In the genomic region with DNA sequence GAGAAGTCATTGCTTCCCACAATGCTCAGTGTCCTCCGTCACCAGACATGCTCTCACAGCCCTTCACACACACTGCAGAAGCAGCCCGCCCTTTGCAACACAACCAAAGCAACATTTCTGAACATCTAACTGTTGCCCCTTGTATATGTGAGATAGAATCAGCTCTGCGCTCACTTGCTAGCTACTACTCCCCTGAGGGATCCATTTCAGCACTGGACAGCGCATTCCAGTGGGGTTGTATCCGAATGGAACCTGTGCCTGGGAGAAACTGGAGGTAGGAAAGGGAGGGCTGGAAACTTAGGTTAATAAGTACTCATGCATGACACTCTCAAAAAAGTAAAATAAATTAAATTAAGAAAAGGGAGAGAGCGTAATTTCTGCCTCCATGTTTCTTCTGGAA, we compare ENCODE assay signal across 11 mouse cellular contexts.
DNase-seq lines count a peak whose midpoint lies in the region; ATAC-seq and TF ChIP-seq lines count a peak whose summit lies in the region.
"Had no signal": no experiment of that assay in that cellular context is flagged by ENCODE, and none has a peak within 500 bp of the region (broad histone marks: within the 10 kb centered on the region; RNA-seq: fewer than 3 reads in every experiment).

No protein-coding gene starts in this region.

- 56% methylated on average over 6 of the region's 6 CpGs for WGBS in forebrain, embryonic 10.5 days
- WGBS in forebrain, postnatal 0 days = 59% methylated on average over 6 of the region's 6 CpGs
- 52% methylated on average over 6 of the region's 6 CpGs for WGBS in liver, embryonic 12.5 days (ENCODE audit: insufficient replicate concordance)

- H3K36me3 ChIP-seq in forebrain, embryonic 10.5 days (replicated peaks) = no peaks in the 10 kb centered on the region
- H3K36me3 ChIP-seq in forebrain, postnatal 0 days (ENCODE audit: insufficient read depth) = no peaks in the 10 kb centered on the region
- H3K36me3 ChIP-seq in liver, embryonic 12.5 days = no peaks in the 10 kb centered on the region
- H3K36me3 ChIP-seq: limb, embryonic 12.5 days; midbrain, embryonic 12.5 days had no signal

- H3K4me1 ChIP-seq in forebrain, embryonic 10.5 days = no peaks in the 10 kb centered on the region
- no peaks in the 10 kb centered on the region for H3K4me1 ChIP-seq in forebrain, postnatal 0 days (ENCODE audit: insufficient read depth)
- no peaks in the 10 kb centered on the region for H3K4me1 ChIP-seq in liver, embryonic 12.5 days
- H3K4me1 ChIP-seq: limb, embryonic 12.5 days; midbrain, embryonic 12.5 days had no signal

- no peak overlapping the region for H3K27ac ChIP-seq in forebrain, embryonic 10.5 days
- H3K27ac ChIP-seq in forebrain, postnatal 0 days (ENCODE audit: low read depth, low read length) = no peak overlapping the region
- H3K27ac ChIP-seq in liver, embryonic 12.5 days = no peak overlapping the region
- H3K27ac ChIP-seq: limb, embryonic 12.5 days; midbrain, embryonic 12.5 days had no signal

- no peaks in the 10 kb centered on the region for H3K27me3 ChIP-seq in forebrain, embryonic 10.5 days (ENCODE audit: poor library complexity, severe bottlenecking)
- no peaks in the 10 kb centered on the region for H3K27me3 ChIP-seq in forebrain, postnatal 0 days (ENCODE audit: insufficient read depth, low read length)
- no peaks in the 10 kb centered on the region for H3K27me3 ChIP-seq in liver, embryonic 12.5 days (replicated peaks)
- H3K27me3 ChIP-seq: limb, embryonic 12.5 days; midbrain, embryonic 12.5 days had no signal

- ATAC-seq in forebrain, postnatal 0 days = no peak
- no peak for ATAC-seq in liver, embryonic 12.5 days
- ATAC-seq in erythroid progenitor cell, adult 5-6 weeks (replicated peaks; ENCODE audit: low FRiP score, poor library complexity, severe bottlenecking) = no peak

- H3K9me3 ChIP-seq in forebrain, embryonic 10.5 days = no peaks in the 10 kb centered on the region
- H3K9me3 ChIP-seq in forebrain, postnatal 0 days (ENCODE audit: low read length) = no peaks in the 10 kb centered on the region
- H3K9me3 ChIP-seq in liver, embryonic 12.5 days (replicated peaks) = no peaks in the 10 kb centered on the region
- H3K9me3 ChIP-seq: limb, embryonic 12.5 days; midbrain, embryonic 12.5 days had no signal

- no peak for TF ChIP-seq POLR2A in brain, embryonic 14.5 days (IDR thresholded peaks at IDR 0.05; ENCODE audit: borderline replicate concordance, extremely low read depth, insufficient read depth, insufficient read length, poor library complexity, severe bottlenecking)

- no peak for TF ChIP-seq CTCF in forebrain, postnatal 0 days (IDR thresholded peaks at IDR 0.05; ENCODE audit: low read depth)
- no peak for TF ChIP-seq CTCF in brain, embryonic 14.5 days (IDR thresholded peaks at IDR 0.05; ENCODE audit: borderline replicate concordance, extremely low read depth, insufficient read depth, insufficient read length)

- H3K4me2 ChIP-seq in forebrain, postnatal 0 days (ENCODE audit: low read depth) = no peak overlapping the region
- no peak overlapping the region for H3K4me2 ChIP-seq in liver, embryonic 12.5 days
- H3K4me2 ChIP-seq: limb, embryonic 12.5 days; midbrain, embryonic 12.5 days had no signal

- DNase-seq in forebrain, embryonic 10.5 days (ENCODE audit: extremely low spot score, low spot score) = peak; percentile 33
- no peak for DNase-seq in forebrain, postnatal 0 days
- DNase-seq in liver = peak; percentile 24
- peak; percentile 27 for DNase-seq in brain, embryonic 14.5 days (ENCODE audit: low read depth)
- DNase-seq in ovary, postnatal 14 days (ENCODE audit: low spot score) = peak; percentile 21
- no peak for DNase-seq in left cerebral cortex, adult 9 months (ENCODE audit: low spot score in 2 of 2)
- DNase-seq: cerebellum, adult 9-10 months had no signal

- no peak overlapping the region for H3K9ac ChIP-seq in forebrain, postnatal 0 days
- H3K9ac ChIP-seq in liver, embryonic 12.5 days = no peak overlapping the region
- H3K9ac ChIP-seq: limb, embryonic 12.5 days; midbrain, embryonic 12.5 days had no signal

- no peak overlapping the region for H3K4me3 ChIP-seq in forebrain, embryonic 10.5 days
- no peak overlapping the region for H3K4me3 ChIP-seq in forebrain, postnatal 0 days (ENCODE audit: low read depth, low read length)
- no peak overlapping the region for H3K4me3 ChIP-seq in liver, embryonic 12.5 days
- H3K4me3 ChIP-seq: limb, embryonic 12.5 days; midbrain, embryonic 12.5 days had no signal

Comparison
In these comparisons a context has a peak if more than half of its experiments do, and no peak if none do; other contexts are left out.
1. DNase-seq: peak in forebrain, embryonic 10.5 days (single experiment), liver (single experiment), brain, embryonic 14.5 days (single experiment) and ovary, postnatal 14 days (single experiment); none in forebrain, postnatal 0 days (single experiment) and left cerebral cortex, adult 9 months (0 of 2).